Mouse (Mus musculus) adrenal gland, postnatal 36 days (tissue): ENCODE results near the gene BC028528. TPM values are rescaled to one million over a fixed set of nuclear protein-coding genes. Genes with fewer than 3 reads are reported as not detected.
"Not testable (repeated sequence)": the region's sequence is repeated elsewhere in the genome, so short reads cannot be mapped to it uniquely, and the experiment has no call there.

ENCODE experiments used
- DNase-seq, 2 experiments: peaks; one replicate each; pipeline ENCODE4 v3.0.0; 2021; ENCODE audit warnings: mixed read lengths in 1 of 2
- long read RNA-seq, 2 experiments: library from polyadenylated mRNA; stranded (forward); transcript quantifications; one replicate each; pipeline ENCODE4 v2.0.0; 2021; ENCODE audit warnings: borderline sequencing depth in 2 of 2
- total RNA-seq, 2 experiments: library from RNA; stranded (reverse); gene quantifications; 2 replicates each; pipeline ENCODE4 v1.2.3; 2021

BC028528 gene
- total RNA-seq, result 10 to 100 TPM in 1 of 2 experiments, 1 to 10 TPM in 1; 8.4 to 11.3 TPM
- long read RNA-seq, experiment 1, transcript BC028528-202 (6 exons, 809 nt), result major isoform, 6 of 10 reads
- long read RNA-seq, experiment 1, partial matches to known transcripts, result 2 of 10 reads
- long read RNA-seq, experiment 1, other reads (novel, unspliced or antisense), result 0 of 10 reads
- long read RNA-seq, experiment 2, partial matches to known transcripts, result 1 of 6 reads
- long read RNA-seq, experiment 2, other reads (novel, unspliced or antisense), result 0 of 6 reads

GRCm38 (mm10) chr3:95891211-95892065, at the start of gene BC028528:
TSS of gene BC028528 (minus strand) at chr3:95892005.
- peak in 1 of 2 experiments; percentile 41 for DNase-seq

GRCm38 (mm10) chr3:95938835-95939234, 47.0 kb upstream of the BC028528 start:
- peak in 1 of 2 experiments; percentile 22 for DNase-seq

DNA sequence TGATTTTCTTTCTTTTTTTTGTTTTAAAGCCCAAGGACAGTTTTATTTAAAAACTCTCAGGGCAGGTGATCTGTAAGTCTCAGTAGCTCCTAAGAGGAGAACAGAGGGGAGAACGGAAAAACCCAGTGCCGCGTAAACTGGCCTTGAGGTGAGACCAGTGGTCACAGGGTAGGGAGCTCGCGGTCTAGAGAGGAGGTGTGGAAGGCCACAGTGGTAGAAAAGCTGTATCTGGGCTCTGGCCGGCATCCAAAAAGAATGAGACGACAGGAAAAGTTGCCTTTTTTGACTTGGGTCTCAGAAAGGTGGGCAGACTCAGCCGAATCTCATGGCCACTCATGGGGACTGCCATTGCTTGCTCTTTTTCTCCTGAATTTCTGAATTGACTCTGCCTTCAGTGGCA, 46.4 kb upstream of the BC028528 start:
- DNase-seq, result peak; percentile 64 to 67

DNA sequence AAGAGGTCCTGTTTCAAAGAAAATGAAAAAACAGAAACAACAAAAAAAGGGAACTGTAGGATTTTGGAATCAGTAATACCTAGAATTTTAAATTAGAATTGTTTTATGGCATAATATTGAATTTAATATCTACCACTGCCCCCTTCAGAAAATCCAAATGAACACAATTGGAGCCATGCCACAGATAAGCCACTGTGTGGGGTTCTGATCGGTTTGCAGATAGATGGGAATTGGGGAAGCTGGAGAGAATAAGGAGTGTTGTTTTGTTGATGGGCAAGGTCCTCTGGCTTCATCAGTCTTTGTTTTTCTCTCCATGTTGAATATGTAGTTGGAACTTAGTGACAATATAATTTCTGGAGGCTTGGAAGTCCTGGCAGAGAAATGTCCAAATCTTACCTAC, 42.6 kb upstream of the BC028528 start:
- no peak for DNase-seq

DNA sequence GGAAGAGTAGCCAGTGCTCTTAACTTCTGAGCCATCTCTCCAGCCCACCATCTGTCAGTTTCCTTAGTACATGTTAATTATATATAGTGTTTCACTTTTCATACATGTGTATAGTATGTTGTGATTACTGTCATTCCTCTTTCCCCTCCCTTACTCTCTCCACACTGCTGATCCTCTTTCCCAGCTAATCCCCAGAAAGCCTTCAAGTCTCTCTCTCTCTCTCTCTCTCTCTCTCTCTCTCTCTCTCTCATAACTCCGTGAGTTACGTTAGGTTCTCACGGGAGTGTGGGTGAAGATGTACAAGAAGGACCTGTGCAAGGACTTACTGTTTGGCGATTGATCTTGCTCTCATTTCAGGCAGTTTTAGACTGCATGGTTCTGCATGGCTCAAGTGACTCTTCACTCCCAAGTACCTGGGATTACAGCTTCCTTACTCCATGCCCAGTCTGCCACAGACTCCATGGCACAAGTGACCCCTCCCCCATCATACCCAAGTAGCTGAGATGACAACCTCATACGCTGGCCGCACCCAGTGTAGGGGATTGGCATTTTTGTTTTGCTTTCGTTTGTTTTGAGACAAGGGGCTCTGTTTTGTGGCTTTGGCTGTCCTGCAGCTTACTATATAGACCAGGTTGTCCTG, 41.4 kb upstream of the BC028528 start:
- DNase-seq, result no peak

GRCm38 (mm10) chr3:95932566-95932965, 40.8 kb upstream of the BC028528 start:
- DNase-seq, result no peak

- DNase-seq, result no peak
These were observed 40.4 kb upstream of the BC028528 start for GRCm38 (mm10) chr3:95932157-95932556.

DNA sequence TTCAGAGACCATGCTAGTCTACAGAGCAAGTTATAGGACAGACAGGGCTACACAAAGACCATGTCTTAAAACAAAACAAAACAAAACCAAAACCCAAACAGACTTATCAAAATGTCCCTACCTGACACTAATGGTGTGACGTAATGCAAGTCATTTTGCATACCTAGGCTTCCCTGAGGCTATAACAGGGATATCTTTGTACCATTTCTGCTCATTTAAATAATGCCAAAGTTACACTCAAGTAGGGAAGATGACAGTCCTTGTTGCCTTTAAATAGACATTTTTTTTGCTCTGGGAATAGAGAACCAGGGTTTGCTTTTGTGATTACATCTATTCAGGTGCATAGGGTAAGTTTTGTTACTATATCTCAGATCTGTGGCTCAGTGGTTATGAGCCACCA, 39.7 kb upstream of the BC028528 start:
- DNase-seq, result no peak

GRCm38 (mm10) chr3:95930471-95930789, 38.6 kb upstream of the BC028528 start:
- DNase-seq, result no peak

- DNase-seq, result peak; percentile 53 to 72
These were observed 38.0 kb upstream of the BC028528 start for GRCm38 (mm10) chr3:95929581-95930470.

DNA sequence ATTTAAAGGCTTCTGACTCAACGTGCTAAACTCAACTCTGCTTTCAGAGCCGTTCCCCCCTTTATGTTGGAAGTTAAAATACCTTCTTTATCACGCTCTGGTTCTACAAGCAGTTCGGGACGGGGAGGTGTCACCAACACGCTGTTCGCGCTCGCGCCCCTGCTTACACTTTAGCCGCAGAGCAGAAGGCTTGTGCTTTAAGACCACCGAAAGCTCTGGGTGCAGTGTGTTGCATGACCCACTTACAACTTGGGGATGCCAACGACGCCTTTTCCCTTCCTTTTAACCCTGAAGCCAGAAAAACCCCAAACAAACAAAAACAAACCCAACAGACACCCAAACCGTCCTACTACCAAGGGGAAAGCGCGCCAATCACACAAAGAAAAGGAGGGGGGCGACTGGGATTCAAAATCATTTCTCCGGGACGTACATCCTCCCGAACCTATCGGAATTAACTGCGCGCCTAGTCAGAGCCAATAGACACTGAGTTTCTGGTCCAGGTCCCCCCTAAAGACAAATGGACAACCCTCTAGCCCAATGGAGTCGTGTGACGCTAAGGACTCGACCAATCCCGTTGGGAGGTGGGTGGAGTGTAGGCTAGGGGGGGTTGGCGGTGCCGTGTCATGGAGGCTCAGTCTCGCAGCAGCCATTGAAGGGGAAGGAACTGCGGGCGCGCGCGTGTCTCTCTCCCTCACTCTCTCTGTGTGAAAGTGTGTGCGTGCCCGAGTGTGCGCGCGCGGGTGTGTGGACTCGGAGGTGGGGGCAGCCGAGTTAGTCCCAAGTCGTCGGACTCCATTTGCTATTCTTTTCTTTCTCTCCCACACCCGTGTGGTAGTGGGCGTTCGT, 37.1 kb upstream of the BC028528 start, which contains the start of gene Anp32e:
Anp32e (plus strand) TSS at position 589 of the 846 bp plus-strand sequence.
- peak; percentile 96 to 97 for DNase-seq

GRCm38 (mm10) chr3:95928261-95928657, 36.5 kb upstream of the BC028528 start:
- DNase-seq, result no peak

GRCm38 (mm10) chr3:95925087-95925486, 33.3 kb upstream of the BC028528 start:
- no peak for DNase-seq

GRCm38 (mm10) chr3:95924185-95924584, 32.4 kb upstream of the BC028528 start:
- DNase-seq, result no peak

GRCm38 (mm10) chr3:95923429-95923828, 31.6 kb upstream of the BC028528 start:
- not testable (repeated sequence) for DNase-seq

DNA sequence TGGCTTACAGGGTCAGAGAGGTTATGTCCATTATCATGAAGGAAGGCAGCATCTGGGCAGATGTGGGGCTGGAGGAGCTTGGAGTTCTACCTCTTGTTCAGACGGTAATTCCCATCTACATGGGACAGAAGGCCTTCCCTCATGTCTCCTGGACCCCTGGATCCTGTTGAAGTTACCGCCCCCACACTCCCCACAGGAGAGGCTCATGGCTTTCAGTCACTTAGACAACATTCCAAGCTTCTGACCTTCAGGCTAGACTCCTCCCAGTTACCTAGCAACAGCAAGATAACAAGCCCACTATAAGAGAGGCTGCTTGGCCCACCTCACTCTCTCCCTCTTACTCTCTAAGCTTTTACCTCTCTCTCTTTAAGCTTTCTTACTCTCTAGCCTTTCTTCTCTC, 28.7 kb upstream of the BC028528 start:
- not testable (repeated sequence) for DNase-seq

DNA sequence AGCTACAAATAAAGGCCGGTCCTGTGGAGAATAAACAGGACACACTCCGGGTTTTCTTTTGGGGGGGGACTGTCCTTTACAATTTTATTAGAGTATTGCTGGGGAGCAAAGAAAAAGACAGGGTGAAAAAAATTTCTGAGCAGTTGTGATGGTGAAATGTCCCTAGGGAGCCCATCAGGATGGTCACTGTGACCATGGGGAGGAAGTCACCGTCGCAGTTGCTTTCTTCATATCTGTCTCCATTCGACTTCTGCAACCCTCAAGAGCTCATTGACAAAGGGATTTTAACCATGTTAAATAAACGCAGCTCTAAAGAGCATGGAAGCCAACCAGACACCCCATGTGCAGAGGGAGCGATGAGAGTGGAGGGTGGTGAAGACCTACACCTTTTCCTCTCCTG, 25.0 kb upstream of the BC028528 start:
- DNase-seq, result no peak

GRCm38 (mm10) chr3:95914706-95915105, 22.9 kb upstream of the BC028528 start:
- no peak for DNase-seq

DNA sequence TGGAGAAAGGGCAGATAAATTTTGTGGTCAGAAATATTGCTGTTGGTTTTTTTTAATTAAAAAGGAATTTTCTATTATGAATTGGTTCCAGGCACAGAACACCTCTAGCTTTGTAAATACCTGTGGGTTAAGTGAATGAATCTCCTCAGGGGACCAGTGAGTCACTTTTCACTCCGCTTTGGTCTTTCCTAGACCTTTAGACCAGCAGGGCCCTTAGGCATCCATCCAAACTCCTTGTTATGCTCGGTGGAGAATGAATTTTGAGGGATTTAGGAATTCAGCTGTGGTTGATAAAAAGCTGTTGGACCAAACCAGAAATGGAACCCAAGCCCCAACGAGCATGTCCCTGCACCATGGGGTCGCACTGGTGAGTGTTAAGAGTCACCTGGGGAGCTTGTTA, 15.8 kb upstream of the BC028528 start:
- no peak for DNase-seq

DNA sequence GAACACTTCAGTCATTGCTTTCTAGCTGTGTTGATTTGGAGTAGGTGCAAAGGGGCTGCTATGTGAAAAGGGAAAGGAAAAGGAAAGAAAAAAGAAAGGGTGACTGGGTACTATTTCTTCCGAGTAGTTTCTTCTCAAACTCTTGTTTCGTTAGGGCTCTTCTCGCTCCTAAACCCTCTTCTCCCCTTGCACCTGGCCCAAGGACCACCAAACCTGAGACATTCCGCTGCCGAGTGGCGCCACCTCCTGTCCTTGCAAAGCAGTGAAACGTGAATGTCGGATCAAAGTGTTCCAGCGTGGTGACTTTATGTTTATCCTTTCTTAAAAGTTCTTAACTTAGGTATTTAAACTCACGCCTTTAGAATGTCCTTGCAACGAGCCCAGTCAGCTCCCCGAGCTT, 15.1 kb upstream of the BC028528 start:
- DNase-seq, result peak; percentile 52 to 69

DNA sequence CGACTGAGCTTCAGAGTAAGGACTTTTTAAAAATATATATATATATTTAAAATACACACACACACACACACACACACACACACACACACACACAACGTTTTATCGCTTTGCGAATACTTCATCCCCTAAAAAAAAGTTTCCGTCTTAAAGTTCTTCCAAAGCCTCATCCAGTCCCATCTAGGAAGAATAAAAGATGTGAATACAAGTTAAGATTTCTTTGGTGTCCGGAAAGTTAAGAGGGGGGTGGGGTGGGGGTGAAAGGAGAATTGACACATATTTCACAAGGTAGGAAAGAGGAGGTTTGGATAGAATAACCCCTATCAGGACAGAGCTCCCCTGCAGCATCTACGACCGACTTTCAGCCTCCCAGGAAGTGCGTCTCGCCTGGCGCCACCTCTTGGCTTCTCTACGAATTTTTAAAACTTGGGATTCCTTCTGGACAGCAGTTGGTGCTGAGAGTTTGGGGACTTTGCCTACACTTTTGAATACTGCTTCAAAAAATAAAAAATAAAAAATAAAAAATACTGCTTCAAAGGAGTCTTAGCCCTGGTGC, 14.2 kb upstream of the BC028528 start:
- DNase-seq, result peak; percentile 57 to 73
